Mouse (Mus musculus): ENCODE measurements around the gene Lad1.
A peak's percentile ranks its signal among the peaks of the same experiment; 100 is the strongest.

Lad1 gene

DNA sequence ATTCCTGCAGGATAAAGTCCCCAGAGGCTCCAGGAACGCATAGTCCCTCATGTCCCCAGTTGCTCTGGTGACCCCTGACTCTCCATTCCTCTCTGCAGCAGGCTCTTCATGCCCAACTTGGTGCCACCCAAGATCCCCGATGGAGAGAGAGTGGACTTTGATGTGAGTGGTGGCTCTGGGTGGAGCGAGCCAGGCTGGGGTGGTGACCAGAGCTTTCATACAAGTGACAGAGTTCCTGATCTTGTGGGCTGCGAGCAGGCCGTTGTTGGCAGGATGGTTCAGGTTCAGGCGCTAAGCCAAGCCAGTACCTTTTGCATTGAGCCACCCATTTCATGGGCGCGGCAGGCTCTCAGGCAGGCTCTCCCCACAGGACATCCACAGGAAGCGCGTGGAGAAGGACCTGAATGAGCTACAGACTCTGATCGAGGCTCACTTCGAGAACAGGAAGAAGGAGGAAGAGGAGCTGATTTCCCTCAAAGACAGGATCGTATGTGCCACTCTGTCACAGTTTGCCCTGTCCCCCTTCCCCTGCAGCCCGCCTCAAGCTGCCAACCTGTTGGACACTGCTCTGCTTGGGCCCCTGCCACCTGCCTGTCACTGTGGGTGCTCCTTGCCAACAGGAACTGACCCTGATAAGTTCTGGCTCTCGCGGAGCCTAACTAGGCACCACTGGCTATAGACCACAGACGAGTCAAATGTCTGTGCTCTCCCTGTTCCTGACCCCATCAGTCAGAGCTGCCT is 29.4 kb downstream of the Lad1 start:
- DNase-seq, result no peak

DNA sequence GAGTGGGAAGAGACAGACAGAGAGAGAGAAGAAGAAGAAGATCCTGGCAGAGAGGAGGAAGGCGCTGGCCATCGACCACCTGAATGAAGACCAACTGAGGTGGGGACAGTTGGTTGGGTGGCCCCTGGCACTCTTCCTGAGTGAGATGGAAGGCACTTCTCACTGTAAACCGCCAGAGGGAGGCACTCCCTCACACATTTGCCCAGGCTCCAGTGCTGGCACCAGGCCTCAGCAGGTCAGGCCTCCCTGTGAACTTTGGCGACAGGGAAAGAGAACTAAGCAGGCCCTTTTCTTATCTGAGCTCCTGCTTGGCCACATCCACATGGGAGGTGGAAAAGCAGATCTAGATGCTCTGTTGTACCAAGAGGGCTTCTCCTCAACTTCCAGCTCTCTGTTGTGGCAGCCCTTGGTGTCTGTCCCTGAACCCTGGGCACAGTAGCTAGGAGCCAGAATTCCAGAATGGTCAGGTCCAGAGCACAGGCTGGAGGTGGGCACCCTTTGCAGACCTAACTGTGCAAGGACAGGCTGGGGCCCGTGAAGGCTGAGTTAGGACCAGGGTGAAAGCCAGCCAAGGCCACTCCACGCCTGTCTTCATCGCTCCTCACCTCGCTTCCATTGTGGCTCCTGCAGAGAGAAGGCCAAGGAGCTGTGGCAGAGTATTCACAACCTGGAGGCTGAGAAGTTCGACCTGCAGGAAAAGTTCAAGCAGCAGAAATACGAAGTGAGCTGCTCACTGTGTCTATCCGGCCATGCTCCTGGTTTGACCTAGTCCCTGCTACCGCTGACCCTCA is 32.5 kb downstream of the Lad1 start:
- no peak for DNase-seq

GRCm38 (mm10) chr1:135852044-135852756 is 33.8 kb downstream of the Lad1 start:
- no peak for DNase-seq

DNA sequence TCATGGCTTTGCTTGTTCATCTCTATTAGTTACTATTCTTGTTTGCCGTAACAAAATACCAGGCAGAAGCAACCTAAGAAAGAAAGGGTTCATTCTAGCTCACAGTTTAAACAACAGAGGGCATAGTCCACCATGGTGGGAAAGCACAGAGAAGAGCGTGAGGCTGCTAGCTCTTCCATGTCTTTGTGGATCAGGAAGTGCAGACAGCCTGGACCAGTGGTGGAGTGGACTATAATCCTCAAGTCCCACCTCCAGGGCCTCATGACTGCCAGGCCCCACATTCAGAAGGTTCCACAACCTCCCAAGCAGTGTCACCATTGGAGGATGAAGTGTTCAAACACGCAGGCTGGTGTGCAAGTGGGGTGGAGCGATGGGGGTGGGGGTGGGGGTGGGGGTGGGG is 34.8 kb downstream of the Lad1 start:
- DNase-seq, result no peak

GRCm38 (mm10) chr1:135854591-135855343 is 36.4 kb downstream of the Lad1 start:
- DNase-seq, result no peak

GRCm38 (mm10) chr1:135855344-135855687 is 36.9 kb downstream of the Lad1 start:
- no peak for DNase-seq

DNA sequence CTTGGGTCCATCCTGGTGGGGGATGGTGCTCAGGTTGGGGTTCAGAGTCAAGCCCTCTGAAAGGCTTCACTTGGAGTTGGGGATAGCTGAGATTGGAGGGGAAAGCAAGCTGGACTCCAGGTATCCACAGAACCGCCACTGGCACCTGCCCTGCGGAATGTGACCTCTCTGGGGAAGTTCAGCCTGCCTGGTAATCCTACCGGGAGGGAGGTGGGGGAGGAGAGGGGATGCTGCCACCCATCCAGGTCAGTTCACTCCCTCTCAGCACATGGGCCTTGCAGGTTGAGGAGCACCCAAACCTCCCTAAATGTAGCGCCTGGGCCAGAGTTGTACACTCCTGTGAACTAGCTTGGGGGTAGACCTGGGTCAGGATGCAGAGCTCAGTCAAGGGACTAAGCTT is 37.7 kb downstream of the Lad1 start:
- no peak for DNase-seq

GRCm38 (mm10) chr1:135857137-135857775 is 38.9 kb downstream of the Lad1 start:
- no peak for DNase-seq

- DNase-seq, result no peak
These were observed 40.1 kb downstream of the Lad1 start for GRCm38 (mm10) chr1:135858533-135858932.

GRCm38 (mm10) chr1:135861091-135861490 is 42.7 kb downstream of the Lad1 start:
- DNase-seq, result no peak

- DNase-seq, result no peak
These were observed 43.7 kb downstream of the Lad1 start for GRCm38 (mm10) chr1:135861980-135862552.

DNA sequence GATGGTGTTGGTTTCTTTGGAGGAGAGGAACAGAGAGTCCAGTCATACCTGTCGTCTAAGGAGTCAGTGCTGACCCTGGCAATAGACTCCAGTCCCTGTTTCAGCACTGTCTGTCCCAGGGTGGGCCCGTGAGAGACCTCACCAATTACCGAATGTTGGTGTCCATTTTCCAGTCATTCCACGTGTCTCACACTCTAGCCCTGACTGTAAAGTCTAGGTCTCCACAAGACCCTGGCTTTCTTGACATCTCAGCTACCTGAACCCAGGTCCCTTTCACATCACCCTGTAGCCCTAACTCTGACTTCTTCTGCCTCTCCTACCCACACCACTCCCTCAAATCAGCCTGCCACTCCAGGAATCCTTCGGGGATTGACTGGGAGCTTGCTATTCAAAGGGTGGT is 44.2 kb downstream of the Lad1 start:
- no peak for DNase-seq

- DNase-seq, result no peak
These were observed 45.5 kb downstream of the Lad1 start for GRCm38 (mm10) chr1:135863786-135864335.

- no peak for DNase-seq
These were observed 46.4 kb downstream of the Lad1 start for GRCm38 (mm10) chr1:135864830-135865229.

- DNase-seq, result peak; percentile 77
These were observed 47.3 kb downstream of the Lad1 start for GRCm38 (mm10) chr1:135865518-135866194.

DNA sequence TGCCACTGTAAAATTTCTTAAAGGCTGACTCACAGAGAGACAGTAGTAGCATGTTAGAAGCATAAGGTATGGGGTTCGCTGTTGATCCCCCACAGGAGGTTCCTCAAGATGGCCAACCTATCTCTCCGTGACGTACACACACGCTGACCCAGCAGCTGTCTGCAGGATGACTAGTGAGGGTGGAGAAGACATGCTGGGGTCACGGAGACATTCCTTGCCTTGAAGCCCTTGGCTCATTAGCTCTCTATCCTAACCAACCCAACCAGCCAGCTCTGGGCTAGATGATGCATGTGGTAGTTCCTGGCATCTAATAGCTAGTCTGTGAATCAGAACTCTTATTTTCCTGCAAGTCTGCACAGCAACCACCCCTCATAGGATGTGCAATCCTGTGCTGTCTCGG is 50.2 kb downstream of the Lad1 start:
- DNase-seq, result no peak

- no peak for DNase-seq
These were observed 54.6 kb downstream of the Lad1 start for GRCm38 (mm10) chr1:135872991-135873390.

GRCm38 (mm10) chr1:135877248-135877647 is 58.9 kb downstream of the Lad1 start:
- DNase-seq, result no peak

- DNase-seq, result peak; percentile 35
These were observed 64.1 kb downstream of the Lad1 start for GRCm38 (mm10) chr1:135882385-135883109.
